Mouse (Mus musculus) kidney, embryonic 15.5 days (tissue): ENCODE measurements around the gene Sult2a7. TPM values are rescaled to one million over a fixed set of nuclear protein-coding genes. Genes with fewer than 3 reads are reported as not detected.

Experiments
- ATAC-seq: fragments of 200-750 bp; cut with Nextera tagmentation; replicated peaks from 2 replicates; pipeline ENCODE4 v1.8.0; 2017; ENCODE audit warnings: moderate TSS enrichment; ENCODE audit not compliant: low FRiP score
- H3K27ac ChIP-seq: fragments of 300-500 bp; sonication (generic); 2 replicates; pipeline ENCODE4 v1.5.1; 2015; ENCODE audit warnings: mild to moderate bottlenecking, inconsistent platforms
- H3K27me3 ChIP-seq: fragments of 300-500 bp; sonication (generic); 2 replicates; pipeline ENCODE4 v1.6.1; 2015; ENCODE audit warnings: inconsistent platforms
- H3K36me3 ChIP-seq: fragments of 300-500 bp; sonication (generic); 2 replicates; pipeline ENCODE4 v1.6.1; 2015; ENCODE audit warnings: inconsistent platforms
- H3K4me1 ChIP-seq: fragments of 300-500 bp; sonication (generic); 2 replicates; pipeline ENCODE4 v1.6.1; 2015; ENCODE audit warnings: inconsistent platforms
- H3K4me2 ChIP-seq: fragments of 300-500 bp; sonication (generic); 2 replicates; pipeline ENCODE4 v1.6.1; 2015; ENCODE audit warnings: moderate library complexity, mild to moderate bottlenecking, inconsistent platforms
- H3K4me3 ChIP-seq: fragments of 300-500 bp; sonication (generic); replicated peaks from 2 replicates; pipeline ENCODE4 v1.5.1; 2015; ENCODE audit warnings: mild to moderate bottlenecking, inconsistent platforms
- H3K9ac ChIP-seq: fragments of 300-500 bp; sonication (generic); 2 replicates; pipeline ENCODE4 v1.6.1; 2015; ENCODE audit warnings: mild to moderate bottlenecking, inconsistent platforms
- H3K9me3 ChIP-seq: fragments of 300-500 bp; sonication (generic); replicated peaks from 2 replicates; pipeline ENCODE4 v1.6.1; 2016; ENCODE audit warnings: inconsistent platforms
- WGBS: fragments of 180-500 bp; shearing (Covaris S2); methylation state at CpG from one replicate; pipeline ENCODE4 v1.1.7; 2015; ENCODE audit warnings: mixed read lengths; 5-methylcytosine and 5-hydroxymethylcytosine counted together
- polyA plus RNA-seq: library from polyadenylated mRNA; unstranded; fragments of >200 nt; fragmentation: Nextera tagmentation; extraction: Ambion mirVana; gene quantifications from 2 replicates; pipeline ENCODE4 v1.2.1, GENCODE M21; 2015

The Sult2a7 gene
- polyA plus RNA-seq = not detected in 2 replicates

DNA sequence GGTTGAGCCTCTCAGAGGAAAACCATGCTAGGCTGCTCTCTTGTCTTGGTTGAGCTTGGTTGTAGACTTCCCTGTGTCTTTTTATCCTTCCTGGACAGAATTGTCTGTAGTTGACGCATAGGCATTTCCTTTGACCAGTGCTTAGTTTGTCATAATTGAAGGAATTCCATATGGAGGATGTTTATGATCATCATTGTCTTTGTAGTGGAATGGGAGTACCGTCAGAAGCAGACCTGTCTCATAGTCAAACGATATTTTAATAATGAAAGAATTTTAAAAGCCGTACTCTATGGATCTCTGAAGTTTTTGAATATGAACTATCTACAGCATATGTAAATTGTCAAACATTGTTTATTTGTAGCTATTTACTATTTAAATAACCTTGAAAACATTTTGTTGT, at the start of gene Sult2a7:
Sult2a7 (minus strand) TSS at position 101 of the 400 bp plus-strand sequence.
- H3K27ac ChIP-seq = no peak within 1 kb of the TSS
- no peak within 1 kb of the TSS for H3K9ac ChIP-seq
- no peaks in the 10 kb centered on the region for H3K36me3 ChIP-seq
- 88% methylated on average over 4 of the region's 4 CpGs for WGBS
- no peaks in the 10 kb centered on the region for H3K4me1 ChIP-seq
- no peaks in the 10 kb centered on the region for H3K9me3 ChIP-seq
- no peaks in the 10 kb centered on the region for H3K27me3 ChIP-seq
- no peak within 1 kb of the TSS for H3K4me3 ChIP-seq
- no peak for ATAC-seq
- H3K4me2 ChIP-seq = no peak within 1 kb of the TSS

DNA sequence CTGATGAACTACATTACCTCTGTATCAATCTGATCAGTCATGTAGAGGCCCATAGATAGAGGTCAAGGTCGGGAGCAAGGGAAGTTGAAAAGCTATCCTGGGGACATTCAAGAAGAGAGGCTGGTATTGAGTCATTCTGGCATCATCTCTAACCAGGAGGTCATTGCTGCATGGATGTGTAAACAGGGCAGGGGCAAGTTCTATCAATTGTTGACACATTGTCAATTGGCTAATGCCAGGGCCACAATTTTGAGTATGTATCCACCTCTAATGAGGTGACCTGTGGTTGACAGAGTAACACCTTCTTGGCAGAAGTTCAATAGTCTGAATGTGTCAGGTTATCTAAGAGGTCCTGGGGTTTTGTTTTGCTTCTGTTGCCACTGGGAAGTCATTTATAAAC, 31.2 kb upstream of the Sult2a7 start:
- Histone ChIP-seq H3K4me1 (no peaks in the 10 kb centered on the region), H3K9ac (no peak overlapping the region), H3K9me3 (peaks cover 4% of the 10 kb centered on the region; the same call in 1 of the 2 replicates), H3K27me3 (no peaks in the 10 kb centered on the region), H3K4me2 (no peak overlapping the region), H3K4me3 (no peak overlapping the region), H3K27ac (no peak overlapping the region), H3K36me3 (no peaks in the 10 kb centered on the region)
- no peak for ATAC-seq
- WGBS = 67% methylated on average over 1 of the region's 1 CpGs

DNA sequence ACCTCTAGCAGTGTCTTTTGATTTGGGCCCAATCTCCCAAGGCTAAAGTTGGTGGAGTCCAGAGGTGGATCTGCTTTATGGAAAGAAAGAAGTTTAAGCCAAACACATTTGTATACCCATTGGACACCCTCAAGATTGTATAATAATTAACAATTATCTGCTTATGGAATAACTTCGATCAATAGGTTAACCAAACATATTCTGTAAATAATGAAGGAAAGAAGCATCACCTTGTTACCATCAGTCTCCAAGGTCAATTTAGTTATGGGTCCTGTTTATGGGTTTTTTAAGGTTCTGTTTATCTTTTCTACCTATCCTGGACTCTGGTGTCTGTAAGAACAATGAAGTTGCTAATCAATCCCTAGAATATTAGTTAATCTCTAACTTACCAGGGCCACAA, 28.6 kb upstream of the Sult2a7 start:
- H3K36me3 ChIP-seq = no peaks in the 10 kb centered on the region
- no peak overlapping the region for H3K27ac ChIP-seq
- no peak overlapping the region for H3K4me3 ChIP-seq
- H3K4me1 ChIP-seq = no peaks in the 10 kb centered on the region
- peaks cover 13% of the 10 kb centered on the region; the same call in 1 of the 2 replicates for H3K9me3 ChIP-seq
- no peak overlapping the region for H3K9ac ChIP-seq
- H3K4me2 ChIP-seq = no peak overlapping the region
- H3K27me3 ChIP-seq = no peaks in the 10 kb centered on the region
- no peak for ATAC-seq
- 87% methylated on average over 1 of the region's 1 CpGs for WGBS

DNA sequence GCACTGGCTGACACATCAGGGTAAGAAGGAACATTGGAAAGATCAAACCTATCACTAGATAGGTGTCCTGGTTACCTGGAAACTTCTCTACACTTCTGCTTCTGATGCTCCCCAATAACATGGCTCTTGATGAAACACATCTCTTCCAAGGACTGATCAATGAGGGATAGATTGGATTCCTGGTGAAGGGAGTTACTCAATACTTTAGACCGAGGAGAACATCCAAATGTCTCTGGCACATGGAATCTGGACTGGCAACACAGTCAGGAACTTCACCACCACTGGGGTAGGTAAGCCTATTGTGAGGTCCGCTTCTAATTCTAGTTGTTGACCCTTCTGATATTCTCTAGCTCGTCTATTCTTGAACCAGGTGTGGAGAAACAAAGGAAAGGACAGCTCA, 24.3 kb upstream of the Sult2a7 start:
- H3K4me1 ChIP-seq = no peaks in the 10 kb centered on the region
- no peaks in the 10 kb centered on the region for H3K27me3 ChIP-seq
- H3K4me3 ChIP-seq = no peak overlapping the region
- H3K4me2 ChIP-seq = no peak overlapping the region
- H3K9ac ChIP-seq = no peak overlapping the region
- no peaks in the 10 kb centered on the region for H3K36me3 ChIP-seq
- H3K27ac ChIP-seq = no peak overlapping the region
- no peak for ATAC-seq
- peaks cover 20% of the 10 kb centered on the region for H3K9me3 ChIP-seq
- 77% methylated on average over 3 of the region's 3 CpGs for WGBS

DNA sequence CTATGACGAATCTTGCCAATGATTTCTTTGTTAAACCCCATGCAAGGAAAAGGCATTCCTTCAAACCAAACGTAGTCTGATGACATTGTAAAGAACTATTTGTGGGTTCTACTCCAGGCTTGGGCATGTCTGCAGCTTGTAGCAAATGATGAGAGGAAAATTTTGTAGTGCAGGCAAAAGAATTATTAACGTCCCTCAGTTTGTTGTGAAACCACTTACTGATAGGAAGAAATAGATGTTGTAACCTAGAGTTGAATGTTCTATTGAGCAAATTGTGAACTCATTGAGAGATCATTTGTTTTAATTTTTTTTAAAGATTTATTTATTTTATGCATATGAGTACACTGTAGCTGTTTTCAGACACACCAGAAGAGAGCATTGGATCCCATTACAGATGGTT, 1.1 kb downstream of the Sult2a7 start:
- Histone ChIP-seq H3K36me3 (no peaks in the 10 kb centered on the region), H3K9me3 (no peaks in the 10 kb centered on the region), H3K27me3 (no peaks in the 10 kb centered on the region), H3K9ac (no peak overlapping the region), H3K4me3 (no peak overlapping the region), H3K4me2 (no peak overlapping the region), H3K4me1 (no peaks in the 10 kb centered on the region), H3K27ac (no peak overlapping the region)
- no peak for ATAC-seq
- WGBS = 74% methylated on average over 3 of the region's 3 CpGs

DNA sequence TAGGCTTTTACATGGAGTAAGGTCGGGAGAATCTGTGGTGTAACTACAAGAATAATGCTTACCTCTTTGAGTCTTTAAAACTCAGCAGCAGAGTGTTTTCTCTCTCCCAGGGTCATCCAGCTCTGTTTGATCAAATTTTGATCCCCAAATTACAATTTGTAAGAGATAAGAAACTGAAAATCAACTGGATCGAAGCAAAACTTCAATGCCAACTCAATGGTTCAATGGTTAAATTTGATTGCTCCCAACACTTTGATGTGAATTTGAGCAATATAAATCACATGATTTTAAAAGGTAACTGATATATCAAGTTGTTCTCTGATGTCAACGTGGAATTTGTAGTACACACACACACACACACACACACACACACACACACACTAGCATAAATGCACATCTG, 47.5 kb downstream of the Sult2a7 start, which contains the start of gene Sult2a8:
Sult2a8 (minus strand) TSS at position 236 of the 400 bp plus-strand sequence.
- Histone ChIP-seq H3K4me2 (no peak within 1 kb of the TSS), H3K4me3 (no peak within 1 kb of the TSS), H3K9me3 (no peaks in the 10 kb centered on the region), H3K27ac (no peak within 1 kb of the TSS), H3K4me1 (no peaks in the 10 kb centered on the region), H3K9ac (no peak within 1 kb of the TSS), H3K36me3 (no peaks in the 10 kb centered on the region), H3K27me3 (no peaks in the 10 kb centered on the region)
- WGBS = 58% methylated on average over 3 of the region's 3 CpGs
- no peak for ATAC-seq

DNA sequence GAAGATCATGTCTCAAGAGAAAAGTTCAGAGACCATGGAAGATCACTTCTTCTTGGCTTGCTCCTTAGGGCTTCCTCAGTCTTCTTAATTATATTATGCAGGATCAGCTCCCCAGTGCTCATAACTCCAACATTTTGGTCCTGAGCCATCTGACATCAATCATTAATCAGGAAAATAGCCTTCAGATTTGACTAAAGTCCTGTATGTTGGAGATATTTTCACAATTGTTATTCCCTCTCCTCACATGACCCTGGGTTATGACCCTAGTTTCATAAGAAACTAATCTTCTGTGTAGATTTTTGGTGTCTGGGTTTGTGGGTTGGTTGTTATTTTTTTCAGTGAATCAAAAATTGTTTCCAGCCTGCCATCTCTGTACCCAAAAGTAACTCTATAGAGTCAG, 54.4 kb downstream of the Sult2a7 start:
- no peaks in the 10 kb centered on the region for H3K27me3 ChIP-seq
- H3K4me2 ChIP-seq = no peak overlapping the region
- H3K4me3 ChIP-seq = no peak overlapping the region
- no peak overlapping the region for H3K9ac ChIP-seq
- H3K9me3 ChIP-seq = peaks cover 4% of the 10 kb centered on the region; the same call in 1 of the 2 replicates
- no peak overlapping the region for H3K27ac ChIP-seq
- no peaks in the 10 kb centered on the region for H3K4me1 ChIP-seq
- H3K36me3 ChIP-seq = no peaks in the 10 kb centered on the region
- no peak for ATAC-seq

DNA sequence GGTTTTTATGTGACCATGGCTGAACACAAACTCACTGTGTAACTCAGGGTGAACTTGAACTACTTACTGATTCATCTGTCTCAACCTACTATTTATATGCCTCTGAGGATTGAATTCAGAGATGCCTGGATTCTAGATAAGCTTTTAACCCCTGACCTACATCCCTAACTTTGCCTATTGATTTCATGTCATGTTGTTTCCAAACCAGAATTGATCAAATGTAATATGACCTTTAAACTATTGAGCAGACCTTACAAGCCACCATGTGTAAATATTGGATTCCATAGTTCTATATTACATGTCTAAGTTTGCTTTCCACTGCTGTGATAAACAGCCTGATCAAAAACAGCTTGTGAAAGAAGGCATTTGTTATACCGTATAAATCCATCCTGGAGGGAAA, 55.5 kb downstream of the Sult2a7 start:
- no peaks in the 10 kb centered on the region for H3K27me3 ChIP-seq
- ATAC-seq = no peak
- H3K27ac ChIP-seq = no peak overlapping the region
- no peaks in the 10 kb centered on the region for H3K4me1 ChIP-seq
- 87% methylated on average over 1 of the region's 1 CpGs for WGBS
- peaks cover 4% of the 10 kb centered on the region; the same call in 1 of the 2 replicates for H3K9me3 ChIP-seq
- H3K36me3 ChIP-seq = no peaks in the 10 kb centered on the region
- H3K4me3 ChIP-seq = no peak overlapping the region
- no peak overlapping the region for H3K9ac ChIP-seq
- no peak overlapping the region for H3K4me2 ChIP-seq

- no peaks in the 10 kb centered on the region for H3K4me1 ChIP-seq
- no peak overlapping the region for H3K4me3 ChIP-seq
- H3K27ac ChIP-seq = no peak overlapping the region
- WGBS = 85% methylated on average over 2 of the region's 2 CpGs
- ATAC-seq = no peak
- peaks cover 4% of the 10 kb centered on the region; the same call in 1 of the 2 replicates for H3K9me3 ChIP-seq
- H3K36me3 ChIP-seq = no peaks in the 10 kb centered on the region
- no peak overlapping the region for H3K4me2 ChIP-seq
- H3K9ac ChIP-seq = no peak overlapping the region
- H3K27me3 ChIP-seq = no peaks in the 10 kb centered on the region
Measured at GRCm38 (mm10) chr7:14438029-14438428, 56.0 kb downstream of the Sult2a7 start.

Other genes starting within 250 kb of the Sult2a7 start
- not detected in 2 replicates for gene Sult2a6, start 239.4 kb downstream of the Sult2a7 start, polyA plus RNA-seq
- not detected in 2 replicates for gene Obox8, start 160.7 kb downstream of the Sult2a7 start, polyA plus RNA-seq
- 0.06 TPM in 1 of 2 replicates, not detected in the other for gene Sult2a8, start 47.5 kb downstream of the Sult2a7 start, polyA plus RNA-seq
- 0.21 and 0.30 TPM in 2 replicates for gene Vmn1r90, start 69.3 kb upstream of the Sult2a7 start, polyA plus RNA-seq
- not detected in 2 replicates for gene Obox7, start 165.3 kb upstream of the Sult2a7 start, polyA plus RNA-seq